Mouse (Mus musculus) midbrain, embryonic 10.5 days (tissue): Measurements from ENCODE around the gene Ltbr. TPM values are rescaled to one million over a fixed set of nuclear protein-coding genes. Genes with fewer than 3 reads are reported as not detected.
"Not testable (repeated sequence)": the region's sequence is repeated elsewhere in the genome, so short reads cannot be mapped to it uniquely, and the experiment has no call there.

ENCODE experiments used
- DNase-seq: peaks from one replicate; pipeline ENCODE4 v3.0.0-alpha.2; 2017; ENCODE audit warnings: low spot score
- H3K27ac ChIP-seq: fragments of 300-500 bp; sonication (generic); replicated peaks from 2 replicates; pipeline ENCODE4 v1.5.1; 2016; ENCODE audit warnings: mild to moderate bottlenecking
- H3K27me3 ChIP-seq: fragments of 300-500 bp; sonication (generic); 2 replicates; pipeline ENCODE4 v1.6.1; 2016; ENCODE audit warnings: low read depth, mild to moderate bottlenecking; ENCODE audit not compliant: poor library complexity, severe bottlenecking
- H3K36me3 ChIP-seq: fragments of 300-500 bp; sonication (generic); 2 replicates; pipeline ENCODE4 v1.6.1; 2016; ENCODE audit warnings: mild to moderate bottlenecking, moderate library complexity
- H3K4me1 ChIP-seq: fragments of 300-500 bp; sonication (generic); 2 replicates; pipeline ENCODE4 v1.6.1; 2016
- H3K4me3 ChIP-seq: fragments of 300-500 bp; sonication (generic); 2 replicates; pipeline ENCODE4 v1.5.1; 2016; ENCODE audit warnings: mild to moderate bottlenecking, moderate library complexity
- H3K9me3 ChIP-seq: fragments of 300-500 bp; sonication (generic); replicated peaks from 2 replicates; pipeline ENCODE4 v1.6.1; 2016; ENCODE audit warnings: mild to moderate bottlenecking
- WGBS: fragments of 180-500 bp; shearing (Covaris S2); methylation state at CpG from one replicate; pipeline ENCODE4 v1.1.7; 2016; 5-methylcytosine and 5-hydroxymethylcytosine counted together
- polyA plus RNA-seq: library from polyadenylated mRNA; unstranded; fragments of >200 nt; fragmentation: Nextera tagmentation; extraction: Ambion mirVana; gene quantifications from 2 replicates; pipeline ENCODE4 v1.2.1, GENCODE M21; 2016

The Ltbr gene
- polyA plus RNA-seq, 1 experiment from 2014 or later: 21.2 TPM

- no peak for DNase-seq
- Histone ChIP-seq H3K27ac (no peak overlapping the region), H3K27me3 (peaks cover 74% of the 10 kb centered on the region), H3K9me3 (no peaks in the 10 kb centered on the region), H3K4me1 (peaks cover 25% of the 10 kb centered on the region), H3K4me3 (no peak overlapping the region), H3K36me3 (no peaks in the 10 kb centered on the region)
- WGBS: 72% methylated on average over 15 of the region's 15 CpGs
These were observed 5.6 kb upstream of the Ltbr start for GRCm38 (mm10) chr6:125318981-125319918.

GRCm38 (mm10) chr6:125317077-125317476, 3.4 kb upstream of the Ltbr start:
- Histone ChIP-seq H3K27me3 (peaks cover 71% of the 10 kb centered on the region), H3K36me3 (no peaks in the 10 kb centered on the region), H3K9me3 (no peaks in the 10 kb centered on the region), H3K27ac (no peak overlapping the region), H3K4me1 (peaks cover 38% of the 10 kb centered on the region), H3K4me3 (no peak overlapping the region)
- 84% methylated on average over 7 of the region's 7 CpGs for WGBS
- no peak for DNase-seq

- DNase-seq: no peak
- Histone ChIP-seq H3K27me3 (peaks cover 53% of the 10 kb centered on the region), H3K27ac (no peak overlapping the region), H3K4me3 (no peak overlapping the region), H3K9me3 (no peaks in the 10 kb centered on the region), H3K36me3 (no peaks in the 10 kb centered on the region), H3K4me1 (peaks cover 29% of the 10 kb centered on the region)
- 87% methylated on average over 6 of the region's 6 CpGs for WGBS
These were observed 1.1 kb upstream of the Ltbr start for GRCm38 (mm10) chr6:125314746-125315145.

- Histone ChIP-seq H3K27ac (peak overlapping the region; percentile 93), H3K36me3 (no peaks in the 10 kb centered on the region), H3K4me3 (peak overlapping the region; percentile 59), H3K9me3 (no peaks in the 10 kb centered on the region), H3K4me1 (peaks cover 35% of the 10 kb centered on the region), H3K27me3 (peaks cover 48% of the 10 kb centered on the region)
- DNase-seq: no peak
- WGBS: 52% methylated on average over 7 of the region's 7 CpGs
These were observed 512 bp upstream of the Ltbr start for GRCm38 (mm10) chr6:125314231-125314563.

- H3K27ac ChIP-seq: peak overlapping the region; percentile 93
- WGBS: 69% methylated on average over 22 of the region's 22 CpGs
- peak; percentile 29 for DNase-seq
These were observed 917 bp downstream of the Ltbr start for GRCm38 (mm10) chr6:125312581-125313355.

GRCm38 (mm10) chr6:125312171-125312570, 1.5 kb downstream of the Ltbr start:
- Histone ChIP-seq H3K27ac (no peak overlapping the region), H3K9me3 (no peaks in the 10 kb centered on the region), H3K4me1 (peaks cover 41% of the 10 kb centered on the region), H3K36me3 (peaks cover 6% of the 10 kb centered on the region), H3K4me3 (peak overlapping the region; percentile 59; the same call in 1 of the 2 replicates), H3K27me3 (peaks cover 39% of the 10 kb centered on the region)
- 89% methylated on average over 9 of the region's 9 CpGs for WGBS
- DNase-seq: no peak

More at GRCm38 (mm10) chr6:125312581-125313355, 917 bp downstream of the Ltbr start:
- Histone ChIP-seq H3K27me3 (peaks cover 39% of the 10 kb centered on the region), H3K4me1 (peaks cover 41% of the 10 kb centered on the region), H3K9me3 (no peaks in the 10 kb centered on the region), H3K4me3 (peak overlapping the region; percentile 59), H3K36me3 (0 out of 2 replicates have a peak, but pooled peaks cover 2% of the 10 kb centered on the region)

GRCm38 (mm10) chr6:125309406-125309805, 4.3 kb downstream of the Ltbr start:
- Histone ChIP-seq H3K27ac (peak overlapping the region; percentile 59), H3K9me3 (no peaks in the 10 kb centered on the region; the same call in 1 of the 2 replicates), H3K4me3 (0 out of 2 replicates have a peak overlapping the region, but pooled peaks have one; percentile 26), H3K36me3 (peaks cover 12% of the 10 kb centered on the region), H3K4me1 (peaks cover 38% of the 10 kb centered on the region), H3K27me3 (peaks cover 26% of the 10 kb centered on the region)
- no peak for DNase-seq
- 28% methylated on average over 5 of the region's 5 CpGs for WGBS

GRCm38 (mm10) chr6:125308921-125309320, 4.8 kb downstream of the Ltbr start:
- Histone ChIP-seq H3K27ac (peak overlapping the region; percentile 34; the same call in 1 of the 2 replicates), H3K4me3 (peak overlapping the region; percentile 26; the same call in 1 of the 2 replicates), H3K4me1 (peaks cover 33% of the 10 kb centered on the region), H3K9me3 (no peaks in the 10 kb centered on the region; the same call in 1 of the 2 replicates), H3K36me3 (peaks cover 12% of the 10 kb centered on the region), H3K27me3 (peaks cover 21% of the 10 kb centered on the region)
- 13% methylated on average over 13 of the region's 13 CpGs for WGBS
- DNase-seq: peak; percentile 45

- no peaks in the 10 kb centered on the region; the same call in 1 of the 2 replicates for H3K9me3 ChIP-seq
- 0 out of 2 replicates have a peak, but pooled peaks cover 6% of the 10 kb centered on the region for H3K27me3 ChIP-seq
- no peak for DNase-seq
- no peak overlapping the region for H3K27ac ChIP-seq
- H3K36me3 ChIP-seq: peaks cover 12% of the 10 kb centered on the region
- WGBS: 91% methylated on average over 5 of the region's 5 CpGs
- H3K4me3 ChIP-seq: no peak overlapping the region
- peaks cover 14% of the 10 kb centered on the region for H3K4me1 ChIP-seq
These were observed 6.6 kb downstream of the Ltbr start for GRCm38 (mm10) chr6:125307091-125307490.

- DNase-seq: no peak
- peaks cover 12% of the 10 kb centered on the region for H3K36me3 ChIP-seq
- WGBS: 92% methylated on average over 6 of the region's 6 CpGs
These were observed 8.2 kb downstream of the Ltbr start for GRCm38 (mm10) chr6:125305465-125305864.

GRCm38 (mm10) chr6:125304408-125304807, 9.3 kb downstream of the Ltbr start:
- not testable (repeated sequence) for H3K27ac ChIP-seq, H3K4me1 ChIP-seq, H3K4me3 ChIP-seq, H3K9me3 ChIP-seq, DNase-seq, H3K27me3 ChIP-seq
- H3K36me3 ChIP-seq: peaks cover 12% of the 10 kb centered on the region
- 91% methylated on average over 7 of the region's 7 CpGs for WGBS

More at GRCm38 (mm10) chr6:125305465-125305864, 8.2 kb downstream of the Ltbr start:
- peaks cover 13% of the 10 kb centered on the region for H3K4me1 ChIP-seq
- no peaks in the 10 kb centered on the region; the same call in 1 of the 2 replicates for H3K9me3 ChIP-seq
- H3K27ac ChIP-seq: no peak overlapping the region
- H3K27me3 ChIP-seq: no peaks in the 10 kb centered on the region
- no peak overlapping the region for H3K4me3 ChIP-seq

- no peaks in the 10 kb centered on the region for H3K4me1 ChIP-seq
- no peaks in the 10 kb centered on the region; the same call in 1 of the 2 replicates for H3K9me3 ChIP-seq
- no peak overlapping the region for H3K4me3 ChIP-seq
- WGBS: 89% methylated on average over 4 of the region's 4 CpGs
- H3K36me3 ChIP-seq: peaks cover 12% of the 10 kb centered on the region
- no peak overlapping the region for H3K27ac ChIP-seq
- H3K27me3 ChIP-seq: no peaks in the 10 kb centered on the region
- no peak for DNase-seq
These were observed 10.4 kb downstream of the Ltbr start for GRCm38 (mm10) chr6:125303242-125303641.
